Mouse (Mus musculus): ENCODE results near the gene Mcoln3. TPM values are rescaled to one million over a fixed set of nuclear protein-coding genes. Genes with fewer than 3 reads are reported as not detected.

The Mcoln3 gene
- polyA plus RNA-seq (2016; fragmentation: Nextera tagmentation; extraction: Ambion mirVana) = 0.38 and 0.61 TPM in 2 replicates

GRCm38 (mm10) chr3:146117258-146117996, at the start of gene Mcoln3:
Gene Mcoln3 (plus strand): TSS chr3:146117450.
- H3K27me3 ChIP-seq (replicated peaks) = peaks cover 63% of the 10 kb centered on the region
- H3K27ac ChIP-seq = no peak within 1 kb of the TSS
- peak within 1 kb of the TSS; percentile 33 for H3K4me2 ChIP-seq
- H3K9ac ChIP-seq = no peak within 1 kb of the TSS
- peaks cover 10% of the 10 kb centered on the region; the same call in 1 of the 2 replicates for H3K4me1 ChIP-seq
- no peaks in the 10 kb centered on the region for H3K36me3 ChIP-seq
- H3K9me3 ChIP-seq (replicated peaks) = no peaks in the 10 kb centered on the region
- 0 out of 2 replicates have a peak, but pooled peaks have one; percentile 10 for ATAC-seq
- WGBS (ENCODE audit: insufficient replicate concordance) = 15% methylated on average over 35 of the region's 35 CpGs
- H3K4me3 ChIP-seq = no peak within 1 kb of the TSS

GRCm38 (mm10) chr3:146069276-146069675, 48.0 kb upstream of the Mcoln3 start:
- H3K36me3 ChIP-seq = no peaks in the 10 kb centered on the region
- H3K4me2 ChIP-seq = no peak overlapping the region
- H3K4me3 ChIP-seq = no peak overlapping the region
- no peak overlapping the region for H3K27ac ChIP-seq
- no peaks in the 10 kb centered on the region for H3K27me3 ChIP-seq (replicated peaks)
- no peak overlapping the region for H3K9ac ChIP-seq
- no peaks in the 10 kb centered on the region for H3K4me1 ChIP-seq
- 75% methylated on average over 4 of the region's 4 CpGs for WGBS (ENCODE audit: insufficient replicate concordance)
- no peaks in the 10 kb centered on the region for H3K9me3 ChIP-seq (replicated peaks)
- ATAC-seq = no peak

GRCm38 (mm10) chr3:146072780-146073179, 44.5 kb upstream of the Mcoln3 start:
- ATAC-seq = no peak
- no peaks in the 10 kb centered on the region for H3K27me3 ChIP-seq (replicated peaks)
- 58% methylated on average over 7 of the region's 7 CpGs for WGBS (ENCODE audit: insufficient replicate concordance)
- H3K36me3 ChIP-seq = no peaks in the 10 kb centered on the region
- H3K9me3 ChIP-seq (replicated peaks) = no peaks in the 10 kb centered on the region
- no peak overlapping the region for H3K4me2 ChIP-seq
- H3K9ac ChIP-seq = no peak overlapping the region
- no peak overlapping the region for H3K27ac ChIP-seq
- no peak overlapping the region for H3K4me3 ChIP-seq
- no peaks in the 10 kb centered on the region for H3K4me1 ChIP-seq

- Histone ChIP-seq H3K4me3 (no peak overlapping the region), H3K9me3 (replicated peaks) (0 out of 2 replicates have a peak, but pooled peaks cover 4% of the 10 kb centered on the region), H3K4me1 (no peaks in the 10 kb centered on the region), H3K27ac (no peak overlapping the region), H3K9ac (no peak overlapping the region), H3K4me2 (no peak overlapping the region), H3K36me3 (no peaks in the 10 kb centered on the region), H3K27me3 (replicated peaks) (no peaks in the 10 kb centered on the region)
- 77% methylated on average over 12 of the region's 12 CpGs for WGBS (ENCODE audit: insufficient replicate concordance)
- ATAC-seq = no peak
Observed at GRCm38 (mm10) chr3:146080241-146080640, 37.0 kb upstream of the Mcoln3 start.

GRCm38 (mm10) chr3:146090988-146091657, 26.1 kb upstream of the Mcoln3 start:
- Histone ChIP-seq H3K4me2 (no peak overlapping the region), H3K27ac (no peak overlapping the region), H3K4me3 (no peak overlapping the region), H3K9me3 (replicated peaks) (no peaks in the 10 kb centered on the region; the same call in 1 of the 2 replicates), H3K36me3 (no peaks in the 10 kb centered on the region), H3K9ac (no peak overlapping the region), H3K27me3 (replicated peaks) (no peaks in the 10 kb centered on the region), H3K4me1 (no peaks in the 10 kb centered on the region; the same call in 1 of the 2 replicates)
- WGBS (ENCODE audit: insufficient replicate concordance) = 78% methylated on average over 13 of the region's 13 CpGs
- ATAC-seq = peak; percentile 60

- Histone ChIP-seq H3K9me3 (replicated peaks) (no peaks in the 10 kb centered on the region; the same call in 1 of the 2 replicates), H3K27ac (no peak overlapping the region), H3K4me2 (no peak overlapping the region), H3K27me3 (replicated peaks) (no peaks in the 10 kb centered on the region), H3K9ac (no peak overlapping the region), H3K4me3 (no peak overlapping the region), H3K36me3 (no peaks in the 10 kb centered on the region), H3K4me1 (no peaks in the 10 kb centered on the region; the same call in 1 of the 2 replicates)
- 77% methylated on average over 10 of the region's 10 CpGs for WGBS (ENCODE audit: insufficient replicate concordance)
- ATAC-seq = no peak
Observed at GRCm38 (mm10) chr3:146095066-146095465, 22.2 kb upstream of the Mcoln3 start.

- H3K4me2 ChIP-seq = no peak overlapping the region
- no peak for ATAC-seq
- H3K36me3 ChIP-seq = no peaks in the 10 kb centered on the region
- H3K4me3 ChIP-seq = no peak overlapping the region
- H3K9me3 ChIP-seq (replicated peaks) = 0 out of 2 replicates have a peak, but pooled peaks cover 8% of the 10 kb centered on the region
- H3K9ac ChIP-seq = no peak overlapping the region
- 45% methylated on average over 7 of the region's 7 CpGs for WGBS (ENCODE audit: insufficient replicate concordance)
- H3K27me3 ChIP-seq (replicated peaks) = no peaks in the 10 kb centered on the region
- no peak overlapping the region for H3K27ac ChIP-seq
- no peaks in the 10 kb centered on the region for H3K4me1 ChIP-seq
Observed at GRCm38 (mm10) chr3:146096986-146097385, 20.3 kb upstream of the Mcoln3 start.

- H3K4me3 ChIP-seq = no peak overlapping the region
- no peaks in the 10 kb centered on the region for H3K27me3 ChIP-seq (replicated peaks)
- H3K9ac ChIP-seq = no peak overlapping the region
- WGBS (ENCODE audit: insufficient replicate concordance) = 66% methylated on average over 4 of the region's 4 CpGs
- no peaks in the 10 kb centered on the region for H3K36me3 ChIP-seq
- no peak overlapping the region for H3K4me2 ChIP-seq
- no peak for ATAC-seq
- no peaks in the 10 kb centered on the region for H3K4me1 ChIP-seq
- no peak overlapping the region for H3K27ac ChIP-seq
- 0 out of 2 replicates have a peak, but pooled peaks cover 8% of the 10 kb centered on the region for H3K9me3 ChIP-seq (replicated peaks)
Observed at GRCm38 (mm10) chr3:146097861-146098260, 19.4 kb upstream of the Mcoln3 start.

- no peaks in the 10 kb centered on the region for H3K36me3 ChIP-seq
- ATAC-seq = no peak
- no peaks in the 10 kb centered on the region for H3K27me3 ChIP-seq (replicated peaks)
Observed at GRCm38 (mm10) chr3:146099925-146100324, 17.3 kb upstream of the Mcoln3 start.

GRCm38 (mm10) chr3:146102049-146102448, 15.2 kb upstream of the Mcoln3 start:
- H3K9ac ChIP-seq = no peak overlapping the region
- ATAC-seq = no peak
- H3K4me3 ChIP-seq = no peak overlapping the region
- H3K4me1 ChIP-seq = no peaks in the 10 kb centered on the region
- no peak overlapping the region for H3K4me2 ChIP-seq
- H3K36me3 ChIP-seq = no peaks in the 10 kb centered on the region
- peaks cover 6% of the 10 kb centered on the region for H3K27me3 ChIP-seq (replicated peaks)
- H3K27ac ChIP-seq = no peak overlapping the region
- WGBS (ENCODE audit: insufficient replicate concordance) = 43% methylated on average over 6 of the region's 6 CpGs
- 0 out of 2 replicates have a peak, but pooled peaks cover 10% of the 10 kb centered on the region for H3K9me3 ChIP-seq (replicated peaks)

More at GRCm38 (mm10) chr3:146099925-146100324, 17.3 kb upstream of the Mcoln3 start:
- no peak overlapping the region for H3K27ac ChIP-seq
- H3K9ac ChIP-seq = no peak overlapping the region
- H3K4me1 ChIP-seq = no peaks in the 10 kb centered on the region
- H3K4me2 ChIP-seq = no peak overlapping the region
- 0 out of 2 replicates have a peak, but pooled peaks cover 10% of the 10 kb centered on the region for H3K9me3 ChIP-seq (replicated peaks)
- no peak overlapping the region for H3K4me3 ChIP-seq

- Histone ChIP-seq H3K4me1 (no peaks in the 10 kb centered on the region; the same call in 1 of the 2 replicates), H3K27me3 (replicated peaks) (peaks cover 36% of the 10 kb centered on the region), H3K36me3 (no peaks in the 10 kb centered on the region), H3K4me3 (peak overlapping the region; percentile 51), H3K4me2 (peak overlapping the region; percentile 70), H3K27ac (no peak overlapping the region), H3K9ac (0 out of 2 replicates have a peak overlapping the region, but pooled peaks have one; percentile 15), H3K9me3 (replicated peaks) (0 out of 2 replicates have a peak, but pooled peaks cover 2% of the 10 kb centered on the region)
- WGBS (ENCODE audit: insufficient replicate concordance) = 6% methylated on average over 18 of the region's 18 CpGs
- 0 out of 2 replicates have a peak, but pooled peaks have one; percentile 21 for ATAC-seq
Observed at GRCm38 (mm10) chr3:146107116-146107849, 10.0 kb upstream of the Mcoln3 start.

Measured in liver, embryonic 12.5 days (tissue).